Mouse (Mus musculus): Measurements from ENCODE around the gene Qk. TPM values are rescaled to one million over a fixed set of nuclear protein-coding genes. Genes with fewer than 3 reads are reported as not detected.

Qk gene
- polyA plus RNA-seq, 1 experiment from 2014 or later: 41.2 TPM

GRCm38 (mm10) chr17:10357348-10357747, 37.7 kb upstream of the Qk start:
- Histone ChIP-seq H3K4me3 (ENCODE audit: low read depth, low read length) (no peak overlapping the region), H3K27ac (ENCODE audit: low read length) (no peak overlapping the region), H3K36me3 (ENCODE audit: control insufficient read depth, insufficient read depth, low read length) (no peaks in the 10 kb centered on the region), H3K27me3 (ENCODE audit: control insufficient read depth, insufficient read depth, low read depth, low read length) (no peaks in the 10 kb centered on the region), H3K4me1 (ENCODE audit: control insufficient read depth, insufficient read depth, low read length) (peaks cover 6% of the 10 kb centered on the region; the same call in 1 of the 2 replicates), H3K9ac (ENCODE audit: low read depth, low read length) (no peak overlapping the region), H3K9me3 (replicated peaks; ENCODE audit: control insufficient read depth, low read length, poor library complexity, severe bottlenecking) (no peaks in the 10 kb centered on the region), H3K4me2 (ENCODE audit: low read length) (peak overlapping the region; percentile 41)
- 26% methylated on average over 12 of the region's 12 CpGs for WGBS
- no peak for ATAC-seq

DNA sequence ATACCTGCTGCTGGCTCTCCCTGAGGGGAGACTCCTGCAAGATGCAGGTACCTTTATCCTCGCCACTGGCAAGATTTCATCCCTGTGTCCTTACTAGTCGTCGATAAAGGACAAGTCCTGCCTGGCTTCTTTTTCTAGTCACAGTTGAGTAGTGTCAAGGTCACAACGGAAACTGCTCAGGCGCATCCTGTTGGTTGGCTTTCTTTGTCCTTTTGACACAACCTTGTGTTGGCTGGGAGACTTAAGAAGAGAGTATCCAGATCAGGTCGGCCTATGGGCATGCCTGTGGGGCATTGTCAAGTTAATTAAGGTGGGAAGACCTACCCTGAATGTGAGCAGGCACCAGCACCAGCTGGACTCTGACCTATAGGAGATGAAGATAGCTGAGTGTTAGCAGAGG, 36.6 kb upstream of the Qk start:
- 39% methylated on average over 6 of the region's 6 CpGs for WGBS
- Histone ChIP-seq H3K4me2 (ENCODE audit: low read length) (no peak overlapping the region), H3K9me3 (replicated peaks; ENCODE audit: control insufficient read depth, low read length, poor library complexity, severe bottlenecking) (no peaks in the 10 kb centered on the region), H3K27me3 (ENCODE audit: control insufficient read depth, insufficient read depth, low read depth, low read length) (no peaks in the 10 kb centered on the region), H3K9ac (ENCODE audit: low read depth, low read length) (no peak overlapping the region), H3K27ac (ENCODE audit: low read length) (no peak overlapping the region), H3K4me1 (ENCODE audit: control insufficient read depth, insufficient read depth, low read length) (peaks cover 6% of the 10 kb centered on the region; the same call in 1 of the 2 replicates), H3K4me3 (ENCODE audit: low read depth, low read length) (no peak overlapping the region), H3K36me3 (ENCODE audit: control insufficient read depth, insufficient read depth, low read length) (no peaks in the 10 kb centered on the region)
- no peak for ATAC-seq

DNA sequence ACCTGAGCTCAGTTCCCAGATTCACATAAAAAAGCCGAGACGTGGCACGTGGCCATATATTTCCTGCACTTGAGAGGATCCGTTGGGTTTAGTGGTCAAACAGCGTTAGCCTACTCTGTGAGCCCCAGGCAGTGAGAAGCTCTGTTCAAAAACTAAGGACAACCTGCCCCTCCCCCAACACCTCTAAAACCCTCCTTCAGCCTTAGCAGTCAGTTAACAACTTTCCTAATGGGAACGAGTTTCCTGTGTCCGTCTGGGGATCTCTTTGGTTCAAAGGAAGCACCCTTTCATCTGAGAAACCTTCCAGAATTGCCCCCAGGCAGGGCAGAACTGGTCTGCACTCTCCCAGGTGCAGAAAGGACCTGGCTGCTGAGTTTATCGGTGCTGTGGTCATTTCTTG, 36.1 kb upstream of the Qk start:
- Histone ChIP-seq H3K4me1 (ENCODE audit: control insufficient read depth, insufficient read depth, low read length) (peaks cover 6% of the 10 kb centered on the region; the same call in 1 of the 2 replicates), H3K9ac (ENCODE audit: low read depth, low read length) (no peak overlapping the region), H3K27me3 (ENCODE audit: control insufficient read depth, insufficient read depth, low read depth, low read length) (no peaks in the 10 kb centered on the region), H3K4me3 (ENCODE audit: low read depth, low read length) (no peak overlapping the region), H3K4me2 (ENCODE audit: low read length) (no peak overlapping the region), H3K27ac (ENCODE audit: low read length) (no peak overlapping the region), H3K36me3 (ENCODE audit: control insufficient read depth, insufficient read depth, low read length) (no peaks in the 10 kb centered on the region), H3K9me3 (replicated peaks; ENCODE audit: control insufficient read depth, low read length, poor library complexity, severe bottlenecking) (no peaks in the 10 kb centered on the region)
- ATAC-seq: no peak
- WGBS: 43% methylated on average over 8 of the region's 8 CpGs

DNA sequence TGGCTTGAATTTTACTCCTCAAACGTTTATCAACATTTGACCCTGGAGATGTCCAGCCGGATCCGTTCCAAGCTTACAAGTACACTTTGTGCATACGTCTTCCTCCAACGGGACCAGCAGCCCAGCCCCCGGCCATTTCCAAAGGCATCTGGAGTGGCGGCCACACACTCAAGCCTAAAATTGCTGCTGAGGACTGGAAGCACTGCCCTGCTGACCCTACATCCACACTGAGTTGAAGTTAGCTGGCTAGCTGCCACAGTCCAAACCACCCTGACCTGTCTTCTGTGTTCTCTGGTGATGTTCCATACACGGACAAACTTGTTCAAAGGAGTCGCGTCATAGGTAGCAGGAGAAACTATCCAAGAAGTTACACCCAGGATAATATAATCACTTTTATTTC, 18.6 kb upstream of the Qk start:
- WGBS: 81% methylated on average over 10 of the region's 10 CpGs
- Histone ChIP-seq H3K4me2 (ENCODE audit: low read length) (no peak overlapping the region), H3K4me1 (ENCODE audit: control insufficient read depth, insufficient read depth, low read length) (peaks cover 18% of the 10 kb centered on the region), H3K9ac (ENCODE audit: low read depth, low read length) (no peak overlapping the region), H3K27ac (ENCODE audit: low read length) (peak overlapping the region; percentile 17), H3K4me3 (ENCODE audit: low read depth, low read length) (no peak overlapping the region), H3K27me3 (ENCODE audit: control insufficient read depth, insufficient read depth, low read depth, low read length) (no peaks in the 10 kb centered on the region), H3K9me3 (replicated peaks; ENCODE audit: control insufficient read depth, low read length, poor library complexity, severe bottlenecking) (no peaks in the 10 kb centered on the region), H3K36me3 (ENCODE audit: control insufficient read depth, insufficient read depth, low read length) (no peaks in the 10 kb centered on the region)
- ATAC-seq: no peak

GRCm38 (mm10) chr17:10336558-10336957, 16.9 kb upstream of the Qk start:
- peak overlapping the region; percentile 95 for H3K27ac ChIP-seq (ENCODE audit: low read length)
- H3K4me3 ChIP-seq (ENCODE audit: low read depth, low read length): no peak overlapping the region
- H3K27me3 ChIP-seq (ENCODE audit: control insufficient read depth, insufficient read depth, low read depth, low read length): no peaks in the 10 kb centered on the region
- peak overlapping the region; percentile 85; the same call in 1 of the 2 replicates for H3K4me2 ChIP-seq (ENCODE audit: low read length)
- no peaks in the 10 kb centered on the region for H3K36me3 ChIP-seq (ENCODE audit: control insufficient read depth, insufficient read depth, low read length)
- H3K4me1 ChIP-seq (ENCODE audit: control insufficient read depth, insufficient read depth, low read length): peaks cover 19% of the 10 kb centered on the region
- WGBS: 62% methylated on average over 12 of the region's 12 CpGs
- no peak for ATAC-seq
- H3K9ac ChIP-seq (ENCODE audit: low read depth, low read length): no peak overlapping the region
- no peaks in the 10 kb centered on the region for H3K9me3 ChIP-seq (replicated peaks; ENCODE audit: control insufficient read depth, low read length, poor library complexity, severe bottlenecking)

GRCm38 (mm10) chr17:10335809-10336499, 16.3 kb upstream of the Qk start:
- Histone ChIP-seq H3K9me3 (replicated peaks; ENCODE audit: control insufficient read depth, low read length, poor library complexity, severe bottlenecking) (no peaks in the 10 kb centered on the region), H3K4me3 (ENCODE audit: low read depth, low read length) (peak overlapping the region; percentile 47), H3K4me1 (ENCODE audit: control insufficient read depth, insufficient read depth, low read length) (peaks cover 19% of the 10 kb centered on the region), H3K36me3 (ENCODE audit: control insufficient read depth, insufficient read depth, low read length) (no peaks in the 10 kb centered on the region), H3K27me3 (ENCODE audit: control insufficient read depth, insufficient read depth, low read depth, low read length) (no peaks in the 10 kb centered on the region), H3K9ac (ENCODE audit: low read depth, low read length) (peak overlapping the region; percentile 73), H3K4me2 (ENCODE audit: low read length) (peak overlapping the region; percentile 85), H3K27ac (ENCODE audit: low read length) (peak overlapping the region; percentile 95)
- peak; percentile 75; the same call in 1 of the 2 replicates for ATAC-seq
- WGBS: 6% methylated on average over 16 of the region's 16 CpGs

DNA sequence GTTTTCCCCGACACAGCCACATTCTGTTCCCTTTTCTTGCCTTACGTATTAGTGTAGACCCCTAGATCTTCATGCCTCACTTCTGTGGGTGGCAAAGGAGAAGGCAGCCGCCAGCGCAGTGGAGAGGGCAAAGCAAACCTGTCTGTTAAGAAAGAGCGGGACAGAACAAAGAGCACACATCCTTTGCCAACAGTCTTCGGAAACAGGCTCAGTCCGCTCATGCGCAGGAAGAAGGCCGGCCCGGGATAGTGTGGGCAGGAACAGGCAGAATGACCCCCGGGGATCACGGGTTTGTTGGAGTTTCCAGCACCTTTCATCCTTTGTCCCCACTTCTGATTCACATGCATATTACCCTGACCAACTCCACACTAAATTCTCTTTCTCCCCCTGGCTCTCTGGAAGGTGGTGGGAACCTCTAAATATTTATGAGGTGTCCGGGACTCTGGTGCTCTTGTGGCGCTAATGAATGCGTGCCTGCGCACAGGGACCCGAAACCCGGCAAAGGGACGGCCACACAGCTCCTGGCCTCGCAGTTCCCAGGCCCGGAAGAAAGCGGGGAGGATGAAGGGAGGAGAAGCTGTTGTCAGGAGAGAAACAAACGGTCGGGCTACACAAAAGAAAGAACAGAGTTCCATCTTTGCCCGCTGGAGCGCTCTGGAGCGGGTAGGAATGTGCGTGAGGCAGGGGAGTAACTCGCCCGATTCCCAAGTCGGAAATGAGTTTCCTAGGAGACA, 15.5 kb upstream of the Qk start:
- H3K27ac ChIP-seq (ENCODE audit: low read length): peak overlapping the region; percentile 95
- H3K27me3 ChIP-seq (ENCODE audit: control insufficient read depth, insufficient read depth, low read depth, low read length): no peaks in the 10 kb centered on the region
- no peaks in the 10 kb centered on the region for H3K9me3 ChIP-seq (replicated peaks; ENCODE audit: control insufficient read depth, low read length, poor library complexity, severe bottlenecking)
- WGBS: under 1% methylated on average over 31 of the region's 31 CpGs
- peak overlapping the region; percentile 73 for H3K9ac ChIP-seq (ENCODE audit: low read depth, low read length)
- peaks cover 19% of the 10 kb centered on the region for H3K4me1 ChIP-seq (ENCODE audit: control insufficient read depth, insufficient read depth, low read length)
- ATAC-seq: peak; percentile 93
- peak overlapping the region; percentile 47 for H3K4me3 ChIP-seq (ENCODE audit: low read depth, low read length)
- H3K4me2 ChIP-seq (ENCODE audit: low read length): peak overlapping the region; percentile 85
- no peaks in the 10 kb centered on the region for H3K36me3 ChIP-seq (ENCODE audit: control insufficient read depth, insufficient read depth, low read length)

DNA sequence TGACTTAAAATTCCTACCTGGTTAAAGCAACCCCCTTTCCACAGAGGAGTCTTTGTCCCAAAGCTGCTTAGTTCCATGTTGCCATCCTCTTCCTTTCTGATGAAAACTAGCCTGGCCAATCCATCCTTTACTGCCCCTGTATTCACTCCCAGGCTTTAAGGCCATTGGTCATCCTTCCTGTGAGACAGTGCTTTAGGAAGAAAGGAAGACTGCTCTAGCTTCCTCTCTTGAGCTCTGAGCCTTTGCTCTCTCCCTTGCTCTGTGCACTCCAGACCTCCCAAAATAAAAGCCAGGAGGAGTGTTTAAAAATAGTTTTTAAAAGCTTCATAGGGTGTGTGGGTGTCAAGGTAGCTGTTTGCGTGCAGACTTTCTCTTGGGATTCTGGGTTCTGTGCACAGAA, 14.8 kb upstream of the Qk start:
- H3K4me3 ChIP-seq (ENCODE audit: low read depth, low read length): peak overlapping the region; percentile 47
- H3K9ac ChIP-seq (ENCODE audit: low read depth, low read length): peak overlapping the region; percentile 73; the same call in 1 of the 2 replicates
- WGBS: 4% methylated on average over 1 of the region's 1 CpGs
- peaks cover 19% of the 10 kb centered on the region for H3K4me1 ChIP-seq (ENCODE audit: control insufficient read depth, insufficient read depth, low read length)
- H3K27me3 ChIP-seq (ENCODE audit: control insufficient read depth, insufficient read depth, low read depth, low read length): no peaks in the 10 kb centered on the region
- peak; percentile 11; the same call in 1 of the 2 replicates for ATAC-seq
- no peaks in the 10 kb centered on the region for H3K36me3 ChIP-seq (ENCODE audit: control insufficient read depth, insufficient read depth, low read length)
- H3K9me3 ChIP-seq (replicated peaks; ENCODE audit: control insufficient read depth, low read length, poor library complexity, severe bottlenecking): no peaks in the 10 kb centered on the region
- peak overlapping the region; percentile 85 for H3K4me2 ChIP-seq (ENCODE audit: low read length)
- H3K27ac ChIP-seq (ENCODE audit: low read length): peak overlapping the region; percentile 95

GRCm38 (mm10) chr17:10333321-10333720, 13.7 kb upstream of the Qk start:
- Histone ChIP-seq H3K27me3 (ENCODE audit: control insufficient read depth, insufficient read depth, low read depth, low read length) (no peaks in the 10 kb centered on the region), H3K4me3 (ENCODE audit: low read depth, low read length) (no peak overlapping the region), H3K9me3 (replicated peaks; ENCODE audit: control insufficient read depth, low read length, poor library complexity, severe bottlenecking) (no peaks in the 10 kb centered on the region), H3K9ac (ENCODE audit: low read depth, low read length) (no peak overlapping the region), H3K4me1 (ENCODE audit: control insufficient read depth, insufficient read depth, low read length) (peaks cover 19% of the 10 kb centered on the region), H3K4me2 (ENCODE audit: low read length) (no peak overlapping the region), H3K27ac (ENCODE audit: low read length) (peak overlapping the region; percentile 95), H3K36me3 (ENCODE audit: control insufficient read depth, insufficient read depth, low read length) (no peaks in the 10 kb centered on the region)
- no peak for ATAC-seq
- WGBS: 92% methylated on average over 8 of the region's 8 CpGs

Data from midbrain, embryonic 16.5 days (tissue).